9 mouse cellular contexts compared by ENCODE assay signal in the genomic region with DNA sequence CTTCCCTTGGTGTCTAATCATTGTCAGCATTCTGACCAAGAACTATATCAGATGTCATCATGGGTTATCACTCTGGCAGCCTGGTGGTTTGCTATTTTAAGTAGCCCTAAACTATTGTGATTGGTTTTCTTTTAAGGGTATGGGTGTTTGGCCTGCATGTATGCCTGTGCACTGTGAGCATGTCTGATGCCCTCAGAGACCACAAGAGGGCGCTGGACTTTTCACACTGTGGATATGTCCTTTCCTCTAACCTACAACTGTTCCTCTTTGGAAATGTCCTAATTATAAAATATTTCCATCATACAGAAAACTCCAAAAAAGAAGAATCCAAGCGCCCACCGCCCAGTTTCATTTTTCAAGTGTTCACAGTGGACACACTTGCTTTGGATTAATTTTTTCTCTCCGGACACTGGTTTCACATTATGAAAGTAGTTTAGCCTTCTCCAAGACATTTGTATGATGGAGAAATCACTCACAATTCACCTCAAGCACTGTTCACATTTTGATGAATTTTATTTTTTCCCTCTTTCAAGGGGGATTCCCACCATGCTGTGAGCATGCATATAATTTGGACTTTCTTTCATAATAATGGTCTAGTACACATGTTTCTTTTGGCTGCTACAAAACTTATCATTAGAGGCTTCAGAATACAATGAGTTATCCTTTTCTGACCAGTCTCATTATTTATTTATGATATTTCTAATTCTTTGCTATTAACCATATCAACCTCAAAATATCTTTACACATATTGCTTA. TPM values are rescaled to one million over a fixed set of nuclear protein-coding genes. Genes with fewer than 3 reads are reported as not detected.
DNase-seq lines count a peak whose midpoint lies in the region; ATAC-seq and TF ChIP-seq lines count a peak whose summit lies in the region.
"Had no signal": no experiment of that assay in that cellular context is flagged by ENCODE, and none has a peak within 500 bp of the region (broad histone marks: within the 10 kb centered on the region; RNA-seq: fewer than 3 reads in every experiment).

No protein-coding gene starts in this region.

- ATAC-seq in intestine, postnatal 0 days: no peak
- no peak for ATAC-seq in intestine, embryonic 16.5 days
- ATAC-seq in embryonic facial prominence, embryonic 11.5 days (replicated peaks; ENCODE audit: insufficient number of reproducible peaks, low FRiP score, low TSS enrichment, low read depth): no peak

- H3K4me1 ChIP-seq in intestine, postnatal 0 days (replicated peaks; ENCODE audit: control insufficient read depth, insufficient read depth, low read length): no peaks in the 10 kb centered on the region
- H3K4me1 ChIP-seq in intestine, embryonic 16.5 days (ENCODE audit: control insufficient read depth, insufficient read depth, low read length): no peaks in the 10 kb centered on the region
- no peaks in the 10 kb centered on the region for H3K4me1 ChIP-seq in embryonic facial prominence, embryonic 11.5 days (ENCODE audit: control insufficient read depth, insufficient read depth, low read length)
- H3K4me1 ChIP-seq: neural tube, embryonic 12.5 days had no signal

- no peak overlapping the region for H3K9ac ChIP-seq in intestine, postnatal 0 days (ENCODE audit: low read depth, low read length)
- no peak overlapping the region for H3K9ac ChIP-seq in intestine, embryonic 16.5 days (ENCODE audit: low read depth, low read length)
- H3K9ac ChIP-seq in embryonic facial prominence, embryonic 11.5 days (replicated peaks; ENCODE audit: low read length): no peak overlapping the region
- H3K9ac ChIP-seq: neural tube, embryonic 12.5 days had no signal

- WGBS in intestine, postnatal 0 days: 74% methylated on average over 4 of the region's 4 CpGs
- 73% methylated on average over 4 of the region's 4 CpGs for WGBS in intestine, embryonic 16.5 days
- 68% methylated on average over 4 of the region's 4 CpGs for WGBS in embryonic facial prominence, embryonic 11.5 days

- H3K4me3 ChIP-seq in intestine, postnatal 0 days (ENCODE audit: low read depth, low read length): no peak overlapping the region
- H3K4me3 ChIP-seq in intestine, embryonic 16.5 days (ENCODE audit: low read length): no peak overlapping the region
- H3K4me3 ChIP-seq in embryonic facial prominence, embryonic 11.5 days (ENCODE audit: low read depth, low read length): no peak overlapping the region
- H3K4me3 ChIP-seq: neural tube, embryonic 12.5 days had no signal

- H3K27ac ChIP-seq in intestine, postnatal 0 days (ENCODE audit: low read depth, low read length): no peak overlapping the region
- no peak overlapping the region for H3K27ac ChIP-seq in intestine, embryonic 16.5 days (ENCODE audit: low read length)
- no peak overlapping the region for H3K27ac ChIP-seq in embryonic facial prominence, embryonic 11.5 days (replicated peaks; ENCODE audit: low read depth, low read length)
- H3K27ac ChIP-seq: neural tube, embryonic 12.5 days had no signal

- H3K9me3 ChIP-seq in intestine, postnatal 0 days (ENCODE audit: control insufficient read depth): no peaks in the 10 kb centered on the region
- H3K9me3 ChIP-seq in intestine, embryonic 16.5 days (ENCODE audit: control insufficient read depth, low read length): no peaks in the 10 kb centered on the region
- H3K9me3 ChIP-seq in embryonic facial prominence, embryonic 11.5 days (replicated peaks; ENCODE audit: control insufficient read depth, low read length): no peaks in the 10 kb centered on the region
- H3K9me3 ChIP-seq: neural tube, embryonic 12.5 days had no signal

- TF ChIP-seq CTCF in intestine, postnatal 0 days (IDR thresholded peaks at IDR 0.05; ENCODE audit: low read depth): peak; percentile 67

- no peak overlapping the region for H3K4me2 ChIP-seq in intestine, postnatal 0 days (replicated peaks; ENCODE audit: low read depth)
- H3K4me2 ChIP-seq in intestine, embryonic 16.5 days (ENCODE audit: low read depth, low read length): no peak overlapping the region
- H3K4me2 ChIP-seq in embryonic facial prominence, embryonic 11.5 days (ENCODE audit: low read depth, low read length): no peak overlapping the region
- H3K4me2 ChIP-seq: neural tube, embryonic 12.5 days had no signal

- DNase-seq in 416B (ENCODE audit: low read depth) (peak; percentile 26), NIH3T3 (ENCODE audit: low read depth) (peak; percentile 22)
- peak; percentile 36 for DNase-seq in embryonic facial prominence, embryonic 11.5 days (ENCODE audit: low spot score)
- peak; percentile 9 for DNase-seq in thymus, postnatal 25 days
- no peak for DNase-seq in left cerebral cortex, adult 11 months (ENCODE audit: low spot score)
- DNase-seq in right cerebral cortex, postnatal 10 days (ENCODE audit: low spot score in 2 of 2): no peak

- H3K27me3 ChIP-seq in intestine, postnatal 0 days (replicated peaks; ENCODE audit: control insufficient read depth, insufficient read depth, low read length): no peaks in the 10 kb centered on the region
- H3K27me3 ChIP-seq in intestine, embryonic 16.5 days (replicated peaks; ENCODE audit: control insufficient read depth, insufficient read depth, low read length): no peaks in the 10 kb centered on the region
- no peaks in the 10 kb centered on the region for H3K27me3 ChIP-seq in embryonic facial prominence, embryonic 11.5 days (ENCODE audit: control insufficient read depth, insufficient read depth, low read length)
- H3K27me3 ChIP-seq: neural tube, embryonic 12.5 days had no signal

- no peaks in the 10 kb centered on the region for H3K36me3 ChIP-seq in intestine, postnatal 0 days (ENCODE audit: control insufficient read depth, insufficient read depth)
- H3K36me3 ChIP-seq in intestine, embryonic 16.5 days (ENCODE audit: control insufficient read depth, insufficient read depth, low read length): no peaks in the 10 kb centered on the region
- H3K36me3 ChIP-seq in embryonic facial prominence, embryonic 11.5 days (replicated peaks; ENCODE audit: control insufficient read depth, insufficient read depth, low read depth, low read length): no peaks in the 10 kb centered on the region
- H3K36me3 ChIP-seq: neural tube, embryonic 12.5 days had no signal

RNA-seq across cellular contexts. Expression of gene Jazf1, which starts 35.5 kb away (rescaled TPM):
- polyA plus RNA-seq in intestine, postnatal 0 days (2015; fragmentation: Nextera tagmentation; extraction: Ambion mirVana): 5.1 and 6.0 TPM in 2 replicates
- polyA plus RNA-seq in intestine, embryonic 16.5 days (2015; fragmentation: Nextera tagmentation; extraction: Ambion mirVana): 5.4 and 5.9 TPM in 2 replicates
- 5.0 and 6.5 TPM in 2 replicates for polyA plus RNA-seq in embryonic facial prominence, embryonic 11.5 days (2014; fragmentation: Nextera tagmentation; extraction: Ambion mirVana)

Comparison
In these comparisons a context has a peak if more than half of its experiments do, and no peak if none do; other contexts are left out.
1. DNase-seq: peak in 416B (single experiment), NIH3T3 (single experiment), embryonic facial prominence, embryonic 11.5 days (single experiment) and thymus, postnatal 25 days (single experiment); none in left cerebral cortex, adult 11 months (single experiment) and right cerebral cortex, postnatal 10 days (0 of 2).